Mouse (Mus musculus) thymus, postnatal 36 days (tissue): ENCODE results near the gene Rnf121.
"Not testable (repeated sequence)": the region's sequence is repeated elsewhere in the genome, so short reads cannot be mapped to it uniquely, and the experiment has no call there.

Experiments
- DNase-seq, 2 experiments: peaks; one replicate each; pipeline ENCODE4 v3.0.0; 2022; ENCODE audit warnings: mixed read lengths in 2 of 2

Gene Rnf121

DNA sequence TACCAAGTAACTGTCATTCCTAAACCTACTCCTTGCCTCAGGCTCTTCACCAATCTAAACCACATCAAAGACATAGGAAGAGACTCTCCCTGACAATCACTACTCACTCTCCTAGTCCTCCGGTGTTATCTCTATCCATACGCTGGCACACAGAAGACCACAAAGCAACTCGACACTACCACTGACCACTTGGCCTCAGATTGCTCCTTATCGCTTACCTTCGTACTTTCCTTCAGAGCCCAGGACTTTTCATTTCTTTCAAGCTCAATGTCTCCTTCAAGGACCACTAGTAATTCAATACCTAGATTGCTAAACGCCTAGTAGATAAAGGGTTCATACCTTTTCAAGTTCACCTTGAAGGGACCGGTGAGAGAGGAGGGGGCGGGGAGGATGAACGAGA lies 1.4 kb downstream of the Rnf121 start:
- DNase-seq, result no peak

DNA sequence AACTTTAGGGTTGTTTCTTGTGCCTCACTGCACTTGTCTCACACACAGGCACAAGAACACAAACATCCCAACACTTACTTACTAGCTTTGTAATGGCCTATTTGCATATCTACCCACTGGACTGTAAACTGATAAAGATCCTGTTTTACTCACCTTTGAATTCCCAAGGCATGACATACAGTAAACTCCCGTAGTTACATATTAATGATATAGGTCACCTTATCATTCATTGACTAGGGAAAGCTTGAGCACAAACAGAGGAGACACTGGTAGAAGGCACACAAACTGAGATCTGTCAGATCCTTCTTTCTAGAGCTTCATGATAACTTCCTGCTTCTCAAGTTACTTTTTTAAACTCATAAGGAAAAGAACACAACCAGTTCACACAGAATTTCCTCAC lies 3.1 kb downstream of the Rnf121 start:
- DNase-seq, result no peak

DNA sequence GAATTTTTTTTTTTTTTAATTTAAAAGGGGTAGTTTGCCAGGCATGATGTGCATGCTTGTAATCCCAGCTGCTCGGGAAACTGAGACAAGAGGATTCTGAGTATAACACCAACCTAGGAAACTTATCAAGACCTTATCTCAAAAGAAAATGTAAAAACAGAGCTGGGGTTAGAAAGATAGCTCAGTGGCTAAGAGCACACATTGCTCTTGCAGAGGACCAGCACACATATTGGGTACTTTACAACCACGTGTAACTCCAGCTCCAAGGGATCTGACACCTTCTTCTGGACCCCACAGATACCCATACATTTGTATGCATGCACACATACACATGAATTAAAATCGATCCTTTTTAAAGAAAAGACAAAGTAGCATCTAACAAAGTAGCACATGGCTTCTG lies 3.9 kb downstream of the Rnf121 start:
- DNase-seq, result no peak

DNA sequence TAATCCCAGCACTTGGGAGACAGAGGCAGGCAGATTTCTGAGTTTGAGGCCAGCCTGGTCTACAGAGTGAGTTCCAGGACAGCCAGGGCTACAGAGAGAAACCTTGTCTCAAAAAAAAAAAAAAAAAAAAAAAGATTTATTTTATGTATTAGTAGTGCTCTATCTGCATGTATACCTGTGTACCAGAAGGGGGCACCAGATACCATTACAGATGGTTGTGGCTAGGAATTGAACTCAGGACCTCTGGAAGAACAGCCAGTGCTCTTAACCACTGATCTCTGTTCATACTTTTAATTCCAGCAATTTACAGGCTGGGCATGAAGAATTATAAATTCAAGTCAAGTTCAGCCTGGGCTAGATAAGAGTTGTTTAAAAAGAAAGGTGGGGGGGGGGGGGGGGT lies 16.7 kb downstream of the Rnf121 start:
- not testable (repeated sequence) for DNase-seq

DNA sequence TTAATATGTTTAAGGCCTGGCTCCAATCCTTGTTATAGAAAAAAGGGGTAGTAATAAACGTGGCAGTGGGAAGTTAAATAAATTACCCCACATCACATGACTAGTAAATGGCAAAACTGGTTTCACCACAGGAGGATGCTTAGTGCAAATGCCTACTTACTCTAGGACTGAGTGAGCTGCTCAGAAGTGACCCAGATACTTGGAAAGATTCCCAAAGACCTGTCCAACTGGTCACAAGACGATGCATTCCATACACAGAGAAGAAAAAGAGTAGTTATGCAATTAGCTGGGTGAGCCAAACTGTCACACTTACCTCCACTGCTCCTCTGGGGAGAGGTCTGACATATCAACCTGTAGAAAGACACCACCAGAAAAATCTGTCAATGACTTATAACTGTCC lies 23.0 kb downstream of the Rnf121 start:
- no peak for DNase-seq

DNA sequence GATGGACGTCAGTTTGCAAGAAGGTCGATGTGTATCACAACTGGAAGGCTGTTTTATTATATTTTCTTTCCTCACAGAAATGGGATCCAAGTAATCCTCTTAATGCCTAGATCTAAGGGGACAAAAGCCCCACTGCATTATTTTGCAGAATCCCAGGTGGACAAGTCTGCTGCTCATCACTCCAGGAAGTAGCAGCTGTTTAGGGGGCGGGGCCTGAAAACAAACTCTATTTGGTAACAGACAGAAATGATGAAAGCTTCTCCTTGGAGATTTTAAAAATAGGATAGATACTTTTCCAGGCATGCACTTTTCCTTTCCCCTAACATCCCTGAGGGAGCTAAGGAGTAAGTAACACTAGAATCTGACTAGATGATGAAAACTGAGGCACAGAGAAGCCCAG lies 28.0 kb downstream of the Rnf121 start:
- DNase-seq, result no peak

DNA sequence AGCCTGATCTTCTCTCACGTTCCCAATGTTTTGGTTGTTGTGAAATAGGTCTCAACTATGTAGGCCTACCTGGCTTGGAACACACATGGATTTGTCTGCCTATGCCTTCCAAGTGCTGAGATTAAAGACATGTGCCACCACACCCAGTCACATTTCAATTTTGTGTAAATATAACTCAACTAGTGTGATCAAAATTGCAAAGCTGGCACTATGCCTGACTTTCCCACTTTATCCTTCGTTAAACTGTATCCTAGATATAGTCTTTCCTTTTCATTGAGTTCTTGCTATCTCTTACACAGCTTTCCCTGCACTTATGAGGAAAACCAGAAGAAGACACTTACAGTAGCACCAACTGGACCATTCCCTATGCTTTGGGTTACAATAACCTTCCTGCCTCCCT lies 29.7 kb downstream of the Rnf121 start:
- DNase-seq, result no peak

DNA sequence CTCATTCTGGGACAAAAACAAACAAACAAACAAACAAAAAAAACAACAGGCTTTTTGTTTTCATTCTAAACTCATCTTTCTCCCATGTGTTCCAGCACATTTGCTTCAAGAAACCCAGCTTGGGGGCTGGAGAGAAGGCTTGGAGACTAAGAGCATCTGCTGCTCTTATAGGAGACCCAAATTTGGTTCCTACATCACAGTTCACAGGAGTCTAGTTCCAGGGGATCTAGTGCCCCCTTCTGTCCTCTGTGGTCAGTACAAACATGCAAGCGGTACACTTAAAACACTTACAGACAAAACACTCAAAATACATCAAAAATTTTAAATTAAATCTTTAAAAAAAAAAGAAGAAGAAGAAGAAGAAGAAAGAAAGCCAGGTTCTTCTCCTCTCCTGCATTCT lies 30.4 kb downstream of the Rnf121 start:
- DNase-seq, result no peak

DNA sequence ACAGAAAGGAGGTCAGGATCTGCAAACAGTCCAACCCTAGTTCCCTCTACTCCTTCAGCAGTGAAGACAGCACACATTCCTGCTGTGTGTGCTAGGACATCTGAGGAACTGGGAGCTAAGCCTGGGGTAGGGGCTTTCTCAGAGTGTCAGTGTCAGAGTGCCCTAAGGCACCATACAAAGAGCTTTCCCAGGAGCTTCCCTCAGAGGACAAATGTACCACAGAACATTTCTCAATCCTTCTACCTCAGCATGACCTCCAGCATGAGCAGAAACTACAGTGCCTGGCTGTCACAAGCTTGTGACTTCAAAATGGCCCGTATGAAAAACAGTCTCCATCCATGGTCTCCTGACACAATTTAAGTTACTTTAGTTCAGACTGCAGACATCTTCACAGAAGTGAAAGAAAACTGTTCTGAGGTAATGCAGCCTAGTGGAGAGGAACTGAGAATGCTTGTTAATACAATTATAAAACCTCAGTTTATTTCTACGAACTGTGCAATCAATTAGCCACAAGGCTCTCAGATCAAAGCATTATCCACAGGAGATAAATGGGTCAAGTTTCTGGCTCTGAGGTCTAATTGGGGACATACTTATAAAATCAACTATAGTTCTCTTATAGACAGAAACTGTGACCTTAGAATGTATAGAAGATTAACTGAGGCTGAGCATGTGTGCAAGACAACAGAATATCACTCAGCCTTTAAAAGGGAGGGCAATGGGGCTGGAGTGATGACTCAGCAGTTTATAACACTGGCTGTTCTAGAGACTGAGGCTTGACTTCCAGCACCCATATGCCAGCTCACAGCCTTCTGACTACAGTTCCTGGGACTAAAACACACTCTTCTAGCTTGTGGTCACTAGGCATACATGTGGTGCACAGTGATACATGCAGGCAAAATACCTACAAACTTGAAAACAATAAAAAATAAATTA lies 39.8 kb downstream of the Rnf121 start:
- DNase-seq, result no peak

DNA sequence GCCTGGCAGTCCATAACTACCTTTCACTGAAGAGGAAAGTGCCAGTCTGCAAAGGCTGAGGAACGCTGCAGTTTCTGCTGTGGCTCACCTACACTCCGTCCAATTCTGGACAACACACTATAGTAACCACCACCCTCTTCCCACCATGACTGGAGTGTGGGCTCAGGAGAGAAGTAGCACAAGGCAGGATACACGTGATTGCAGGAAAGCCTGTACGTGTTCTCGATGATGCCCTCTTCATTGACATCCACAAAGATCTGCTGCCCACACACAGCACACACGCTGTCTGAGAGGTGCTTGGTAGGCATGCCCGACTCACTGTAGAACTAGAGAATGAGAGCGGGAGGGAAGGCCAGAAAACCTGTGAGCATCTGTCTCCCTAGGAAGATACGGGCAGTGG lies 41.4 kb downstream of the Rnf121 start:
- DNase-seq, result no peak

DNA sequence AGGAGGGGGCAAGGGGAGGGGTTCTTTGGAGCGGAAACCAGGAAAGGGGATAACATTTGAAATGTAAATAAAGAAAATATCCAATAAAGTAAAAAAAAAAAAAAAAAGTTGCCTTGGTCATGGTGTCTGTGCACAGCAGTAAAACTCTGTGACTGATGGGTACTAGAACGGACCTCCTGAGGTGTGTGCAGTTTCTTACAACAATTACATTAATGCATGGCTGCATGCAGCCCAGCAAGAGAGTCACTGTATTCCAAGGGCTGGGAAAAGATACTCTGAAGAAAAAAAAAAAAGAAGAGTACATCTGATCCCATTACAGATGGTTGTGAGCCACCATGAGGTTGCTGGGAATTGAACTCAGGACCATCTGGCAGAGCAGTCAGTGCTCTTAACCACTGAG lies 44.3 kb downstream of the Rnf121 start:
- not testable (repeated sequence) for DNase-seq

DNA sequence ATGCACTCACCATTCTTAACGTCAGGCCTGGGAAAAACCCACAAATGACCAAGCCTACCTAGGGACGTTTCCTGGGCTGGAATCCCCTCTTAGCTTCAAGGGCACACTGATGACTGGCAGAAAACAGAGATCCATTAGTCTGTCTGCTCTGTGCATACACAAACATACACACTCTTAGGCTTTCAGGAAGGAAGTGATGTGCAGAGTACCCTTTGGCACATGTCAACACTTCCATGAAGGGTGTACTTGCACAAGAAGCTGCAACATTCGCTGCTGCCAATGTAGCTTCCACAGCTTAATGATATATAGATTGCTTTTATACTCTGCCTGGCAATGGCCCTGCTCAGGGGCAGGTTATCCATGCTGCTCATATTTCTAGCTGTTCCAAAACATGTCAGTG lies 45.9 kb downstream of the Rnf121 start:
- no peak for DNase-seq

DNA sequence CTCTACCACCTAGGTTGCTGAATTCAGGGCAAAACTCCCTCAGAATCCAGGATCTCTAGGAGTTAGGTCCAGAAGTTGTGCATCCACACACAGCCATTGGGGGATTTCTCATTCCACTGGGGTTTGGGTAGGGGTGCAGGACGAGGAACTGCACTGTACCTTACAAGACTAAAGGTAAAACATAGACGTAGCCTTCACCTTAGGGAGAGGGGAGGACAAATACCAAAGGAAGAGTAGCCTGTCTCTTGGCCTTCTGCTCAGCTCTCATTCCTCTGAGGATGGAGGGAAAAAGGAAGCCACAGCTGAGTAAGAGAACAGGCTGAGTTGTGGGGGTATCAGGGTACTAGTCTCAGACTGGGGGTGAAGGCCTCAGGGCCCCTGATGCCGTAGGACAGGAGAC lies 46.7 kb downstream of the Rnf121 start, which contains the start of gene Il18bp:
Il18bp (minus strand) TSS at position 101 of the 400 bp plus-strand sequence.
- no peak for DNase-seq

DNA sequence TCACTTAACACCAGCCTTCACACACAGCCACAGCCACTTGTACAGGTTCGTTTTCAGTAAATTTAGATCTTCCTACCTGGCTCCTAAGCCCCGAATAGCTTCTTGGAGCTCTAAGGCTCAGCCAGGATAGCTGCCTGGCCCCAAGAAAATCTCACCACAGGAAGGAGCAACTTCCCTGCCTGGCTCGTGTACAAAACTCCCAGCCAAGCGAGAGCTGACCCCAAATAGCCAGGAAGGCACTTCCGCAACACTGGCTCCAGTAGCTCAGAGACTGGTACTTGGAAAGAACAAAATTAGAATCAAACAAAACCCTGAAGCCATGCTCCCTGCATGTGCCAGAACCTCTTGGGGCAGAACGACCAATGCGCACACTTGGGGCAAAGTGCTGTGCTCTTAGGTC lies 47.2 kb downstream of the Rnf121 start:
- no peak for DNase-seq

DNA sequence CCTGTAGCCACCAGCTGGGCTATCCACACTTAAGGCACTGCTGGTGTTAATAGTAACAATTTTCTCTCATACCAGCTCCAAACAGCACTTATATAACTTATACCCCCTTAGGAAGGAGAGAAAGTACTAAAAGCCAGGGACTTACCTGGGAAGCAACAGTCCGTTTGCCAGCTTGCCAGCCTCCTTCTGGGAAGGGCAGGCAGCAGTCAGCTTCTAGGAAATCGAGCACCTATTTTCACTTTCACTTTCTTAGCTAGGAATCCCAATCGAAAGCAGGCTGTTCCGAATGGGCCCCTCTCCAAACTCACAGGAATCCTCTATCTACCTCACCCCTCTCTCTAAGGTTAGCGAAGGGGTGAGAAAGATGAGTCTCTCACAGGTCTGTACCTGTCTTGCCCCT lies 47.8 kb downstream of the Rnf121 start:
- DNase-seq, result no peak

DNA sequence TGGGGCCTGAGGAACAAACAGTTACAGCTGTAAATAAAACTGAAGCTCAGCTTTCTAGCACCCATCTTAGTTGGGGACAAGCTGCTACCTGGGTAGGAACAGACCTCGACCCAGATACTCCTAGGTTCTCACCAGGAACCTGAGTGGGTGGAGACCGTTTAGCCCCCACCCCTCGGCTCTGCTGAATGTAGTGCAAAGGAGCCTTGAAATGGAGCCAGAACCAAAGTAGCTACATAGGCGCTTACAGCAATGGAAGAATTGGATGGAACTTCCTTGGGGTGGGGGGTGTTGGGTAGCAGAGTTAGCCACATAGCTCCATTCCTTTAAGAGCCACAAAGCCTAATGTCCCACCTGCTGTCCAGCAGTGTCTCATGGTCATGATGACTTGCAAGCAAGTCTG lies 48.3 kb downstream of the Rnf121 start:
- DNase-seq, result no peak

DNA sequence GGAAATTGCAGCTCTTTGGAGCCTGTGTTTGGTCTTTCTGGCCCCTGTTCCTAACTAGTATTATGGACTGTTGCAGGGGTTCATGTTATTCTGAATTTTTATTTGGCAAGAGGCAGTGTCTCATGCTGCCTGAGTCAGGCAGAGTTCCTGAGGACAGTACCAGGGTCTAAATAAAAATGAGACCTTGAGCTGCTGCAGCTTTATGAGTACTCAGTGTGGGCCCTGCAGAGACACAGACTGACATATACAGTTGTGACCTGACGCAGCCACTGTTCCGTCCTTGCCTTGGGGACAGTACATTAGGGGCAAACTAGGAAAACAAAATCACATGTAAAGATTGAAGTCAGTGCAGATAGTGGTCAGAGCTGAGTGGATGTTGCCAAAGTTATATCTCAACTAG lies 50.3 kb downstream of the Rnf121 start:
- no peak for DNase-seq

DNA sequence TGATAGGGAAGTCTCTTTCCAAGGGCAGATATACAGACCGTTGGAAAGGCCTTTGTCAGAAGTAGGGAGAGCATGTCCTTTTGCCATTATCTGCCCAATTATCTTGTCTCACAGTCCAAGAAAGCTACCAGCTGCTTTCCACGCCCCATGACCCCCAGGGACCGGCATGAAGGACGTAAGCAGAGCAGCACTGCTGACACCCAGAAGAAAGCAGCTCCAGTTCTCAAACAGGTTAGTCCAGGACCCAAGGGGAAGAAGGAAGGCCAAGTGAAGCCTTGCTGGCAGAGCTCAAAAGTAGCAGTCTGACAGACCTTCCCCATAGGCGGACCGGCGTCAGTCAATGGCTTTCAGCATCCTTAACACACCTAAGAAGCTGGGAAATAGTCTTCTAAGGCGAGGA lies 51.9 kb downstream of the Rnf121 start:
- DNase-seq, result no peak

DNA sequence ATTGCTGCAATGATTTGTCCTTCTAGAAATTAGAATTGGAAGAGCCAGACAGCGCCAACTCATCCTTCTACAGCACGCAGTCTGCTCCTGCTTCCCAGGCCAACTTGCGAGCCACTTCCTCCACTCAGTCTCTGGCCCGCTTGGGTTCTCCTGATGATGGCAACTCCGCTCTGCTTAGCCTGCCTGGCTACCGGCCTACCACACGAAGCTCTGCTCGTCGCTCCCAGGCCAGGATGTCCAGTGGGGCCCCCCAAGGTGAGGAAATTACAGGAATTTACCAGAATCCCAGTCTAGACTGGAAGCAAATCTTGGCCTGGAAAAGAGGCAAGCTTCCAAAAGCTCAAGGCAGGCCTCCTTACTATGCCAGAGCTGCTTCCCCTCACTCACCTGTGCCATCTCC lies 53.4 kb downstream of the Rnf121 start:
- DNase-seq, result no peak

DNA sequence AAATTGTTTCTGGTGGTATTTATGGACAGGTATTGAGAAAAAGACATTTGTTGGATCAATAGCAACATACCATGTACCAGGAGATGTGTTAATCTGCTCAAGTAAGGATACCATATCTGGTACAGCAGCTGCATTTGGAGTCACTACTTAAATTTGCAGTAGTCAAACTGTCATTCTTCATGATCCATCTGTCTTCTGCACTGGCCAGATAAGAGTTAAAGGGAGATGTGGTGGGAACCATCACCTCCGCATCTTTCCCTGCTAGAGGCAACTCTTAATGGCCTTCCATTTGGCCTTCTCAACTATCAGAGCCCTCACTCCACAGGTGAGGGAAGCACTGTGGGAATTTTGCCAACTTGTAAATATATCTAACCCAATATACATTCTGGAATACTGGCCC lies 58.7 kb downstream of the Rnf121 start:
- no peak for DNase-seq

DNA sequence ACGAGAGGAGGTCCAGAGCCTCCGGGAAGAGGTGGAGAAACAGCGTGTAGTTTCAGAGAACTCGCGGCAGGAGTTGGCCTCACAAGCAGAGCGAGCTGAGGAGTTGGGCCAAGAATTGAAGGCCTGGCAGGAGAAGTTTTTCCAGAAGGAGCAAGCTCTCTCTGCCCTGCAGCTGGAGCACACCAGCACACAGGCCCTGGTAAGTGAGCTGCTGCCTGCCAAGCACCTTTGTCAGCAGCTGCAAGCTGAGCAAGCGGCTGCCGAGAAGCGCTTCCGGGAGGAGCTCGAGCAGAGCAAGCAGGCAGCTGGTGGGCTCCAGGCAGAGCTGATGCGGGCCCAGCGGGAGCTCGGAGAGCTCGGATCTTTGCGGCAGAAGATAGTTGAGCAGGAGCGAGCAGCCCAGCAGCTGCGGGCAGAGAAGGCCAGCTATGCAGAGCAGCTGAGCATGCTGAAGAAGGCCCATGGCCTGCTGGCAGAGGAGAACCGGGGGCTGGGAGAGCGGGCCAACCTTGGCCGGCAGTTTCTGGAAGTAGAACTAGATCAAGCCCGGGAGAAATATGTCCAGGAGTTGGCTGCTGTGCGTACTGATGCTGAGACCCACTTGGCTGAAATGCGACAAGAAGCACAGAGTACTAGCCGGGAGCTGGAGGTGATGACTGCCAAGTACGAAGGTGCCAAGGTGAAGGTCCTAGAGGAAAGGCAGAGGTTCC lies 64.2 kb downstream of the Rnf121 start:
- DNase-seq, result no peak

DNA sequence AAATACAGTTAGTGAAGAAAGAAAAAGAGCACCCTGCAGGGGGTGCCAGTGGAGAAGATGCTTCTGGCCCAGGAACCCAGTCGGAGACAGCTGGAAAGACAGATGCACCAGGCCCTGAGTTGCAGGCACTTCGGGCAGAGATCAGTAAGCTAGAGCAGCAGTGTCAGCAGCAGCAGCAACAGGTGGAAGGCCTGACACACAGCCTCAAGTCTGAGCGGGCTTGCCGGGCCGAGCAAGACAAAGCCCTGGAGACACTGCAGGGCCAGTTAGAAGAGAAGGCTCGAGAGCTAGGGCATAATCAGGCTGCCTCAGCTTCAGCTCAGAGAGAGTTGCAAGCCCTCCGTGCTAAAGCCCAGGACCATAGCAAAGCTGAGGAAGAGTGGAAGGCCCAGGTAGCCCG lies 65.0 kb downstream of the Rnf121 start:
- DNase-seq, result no peak

DNA sequence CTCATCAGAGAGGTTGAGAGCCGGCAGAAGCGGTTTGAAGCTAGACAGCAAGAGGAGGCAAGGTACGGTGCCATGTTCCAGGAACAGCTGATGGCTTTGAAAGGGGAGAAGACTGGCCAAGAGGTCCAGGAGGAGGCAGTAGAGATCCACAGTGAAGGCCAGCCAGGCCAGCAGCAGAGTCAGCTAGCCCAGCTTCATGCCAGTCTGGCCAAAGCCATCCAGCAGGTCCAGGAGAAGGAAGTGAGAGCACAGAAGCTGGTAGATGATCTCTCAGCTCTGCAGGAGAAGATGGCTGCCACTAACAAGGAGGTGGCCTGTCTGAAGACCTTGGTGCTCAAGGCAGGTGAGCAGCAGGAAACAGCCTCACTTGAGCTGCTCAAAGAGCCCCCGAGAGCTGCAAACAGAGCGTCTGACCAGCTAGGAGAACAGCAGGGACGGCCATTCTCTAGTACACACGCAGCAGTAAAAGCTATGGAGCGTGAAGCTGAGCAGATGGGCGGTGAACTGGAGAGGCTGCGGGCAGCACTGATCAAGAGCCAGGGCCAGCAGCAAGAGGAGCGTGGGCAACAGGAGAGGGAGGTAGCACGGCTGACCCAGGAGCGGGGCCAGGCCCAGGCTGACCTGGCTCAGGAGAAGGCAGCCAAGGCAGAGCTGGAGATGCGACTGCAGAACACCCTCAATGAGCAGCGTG lies 65.7 kb downstream of the Rnf121 start:
- no peak for DNase-seq
